In genomic region chr10:7325074-7325473, GRCm38 (mm10) we compare ENCODE assay signal across 24 mouse cellular contexts.
DNase-seq lines count a peak whose midpoint lies in the region; ATAC-seq and TF ChIP-seq lines count a peak whose summit lies in the region.
"Had no signal": no experiment of that assay in that cellular context is flagged by ENCODE, and none has a peak within 500 bp of the region (broad histone marks: within the 10 kb centered on the region; RNA-seq: fewer than 3 reads in every experiment).

No protein-coding gene starts in this region.

- WGBS in kidney, postnatal 0 days, result 30% methylated on average over 4 of the region's 4 CpGs
- 40% methylated on average over 4 of the region's 4 CpGs for WGBS in liver, postnatal 0 days (ENCODE audit: insufficient replicate concordance)
- 35% methylated on average over 4 of the region's 4 CpGs for WGBS in liver, embryonic 12.5 days (ENCODE audit: insufficient replicate concordance)

- H3K27ac ChIP-seq in kidney, postnatal 0 days, result no peak overlapping the region
- H3K27ac ChIP-seq in liver, postnatal 0 days (ENCODE audit: low read depth), result no peak overlapping the region
- H3K27ac ChIP-seq in liver, embryonic 12.5 days, result no peak overlapping the region
- H3K27ac ChIP-seq: embryonic facial prominence, embryonic 13.5 days; embryonic facial prominence, embryonic 15.5 days; forebrain, embryonic 10.5 days; forebrain, embryonic 12.5 days had no signal

- no peaks in the 10 kb centered on the region for H3K27me3 ChIP-seq in kidney, postnatal 0 days (ENCODE audit: insufficient read depth, low read length)
- no peaks in the 10 kb centered on the region for H3K27me3 ChIP-seq in liver, postnatal 0 days (ENCODE audit: insufficient read depth, low read length)
- H3K27me3 ChIP-seq in liver, embryonic 12.5 days (replicated peaks), result no peaks in the 10 kb centered on the region
- H3K27me3 ChIP-seq: embryonic facial prominence, embryonic 13.5 days; embryonic facial prominence, embryonic 15.5 days; forebrain, embryonic 12.5 days; Patski had no signal

- peak; percentile 60 for TF ChIP-seq EP300 in liver, postnatal 0 days (IDR thresholded peaks at IDR 0.05; ENCODE audit: low read depth)

- no peaks in the 10 kb centered on the region for H3K4me1 ChIP-seq in kidney, postnatal 0 days (replicated peaks; ENCODE audit: insufficient read depth, low read length)
- no peaks in the 10 kb centered on the region for H3K4me1 ChIP-seq in liver, postnatal 0 days (ENCODE audit: insufficient read depth)
- no peaks in the 10 kb centered on the region for H3K4me1 ChIP-seq in liver, embryonic 12.5 days
- H3K4me1 ChIP-seq: embryonic facial prominence, embryonic 13.5 days; forebrain, embryonic 10.5 days; forebrain, embryonic 12.5 days had no signal

- DNase-seq in kidney, postnatal 0 days (ENCODE audit: low spot score), result peak; percentile 45
- no peak for DNase-seq in kidney, postnatal 4 days
- DNase-seq in liver, postnatal 0 days, result no peak
- peak; percentile 45 for DNase-seq in NIH3T3 (ENCODE audit: low read depth)
- DNase-seq in adipocyte (ENCODE audit: low spot score), result peak; percentile 1
- no peak for DNase-seq in heart, postnatal 4 days
- DNase-seq: adrenal gland, adult 2 months; adrenal gland, postnatal 10 days; adrenal gland, postnatal 25 days; cerebellum, adult 11 months; cerebellum, adult 18-20 months; cerebellum, adult 8-10 months; cerebellum, postnatal 36 days; embryo, embryonic 11 days had no signal

- ATAC-seq in kidney, postnatal 0 days (replicated peaks; ENCODE audit: low FRiP score, low read depth), result no peak
- peak; percentile 62 for ATAC-seq in liver, postnatal 0 days
- ATAC-seq in liver, embryonic 12.5 days, result no peak
- ATAC-seq: activated CD4-positive, CD25-positive, alpha-beta regulatory T cell, adult 4 months; forebrain, embryonic 14.5 days; forebrain, embryonic 16.5 days; Patski had no signal

- no peak overlapping the region for H3K4me3 ChIP-seq in kidney, postnatal 0 days (replicated peaks; ENCODE audit: low read depth, low read length)
- H3K4me3 ChIP-seq in liver, postnatal 0 days (ENCODE audit: low read depth, low read length), result no peak overlapping the region
- H3K4me3 ChIP-seq in liver, embryonic 12.5 days, result no peak overlapping the region
- H3K4me3 ChIP-seq: embryonic facial prominence, embryonic 13.5 days; embryonic facial prominence, embryonic 15.5 days; erythroblast, embryonic 14.5 days; forebrain, embryonic 10.5 days; forebrain, embryonic 12.5 days had no signal

- no peaks in the 10 kb centered on the region for H3K9me3 ChIP-seq in kidney, postnatal 0 days (replicated peaks; ENCODE audit: low read length)
- no peaks in the 10 kb centered on the region for H3K9me3 ChIP-seq in liver, postnatal 0 days (ENCODE audit: low read length)
- H3K9me3 ChIP-seq in liver, embryonic 12.5 days (replicated peaks), result no peaks in the 10 kb centered on the region
- H3K9me3 ChIP-seq: embryonic facial prominence, embryonic 13.5 days; embryonic facial prominence, embryonic 15.5 days; forebrain, embryonic 10.5 days; forebrain, embryonic 12.5 days had no signal

- no peaks in the 10 kb centered on the region for H3K36me3 ChIP-seq in kidney, postnatal 0 days (ENCODE audit: insufficient read depth, low read length)
- H3K36me3 ChIP-seq in liver, postnatal 0 days (replicated peaks; ENCODE audit: insufficient read depth, low read length), result no peaks in the 10 kb centered on the region
- no peaks in the 10 kb centered on the region for H3K36me3 ChIP-seq in liver, embryonic 12.5 days
- H3K36me3 ChIP-seq: embryonic facial prominence, embryonic 13.5 days; embryonic facial prominence, embryonic 15.5 days; forebrain, embryonic 10.5 days; forebrain, embryonic 12.5 days had no signal

- no peak for TF ChIP-seq CTCF in kidney, postnatal 0 days (IDR thresholded peaks at IDR 0.05; ENCODE audit: low read depth)
- no peak for TF ChIP-seq CTCF in liver, postnatal 0 days (IDR thresholded peaks at IDR 0.05; ENCODE audit: low read depth)

- no peak overlapping the region for H3K9ac ChIP-seq in kidney, postnatal 0 days (ENCODE audit: low read depth, low read length)
- H3K9ac ChIP-seq in liver, postnatal 0 days (replicated peaks), result no peak overlapping the region
- no peak overlapping the region for H3K9ac ChIP-seq in liver, embryonic 12.5 days
- H3K9ac ChIP-seq: embryonic facial prominence, embryonic 13.5 days; embryonic facial prominence, embryonic 15.5 days; forebrain, embryonic 12.5 days had no signal

- no peak overlapping the region for H3K4me2 ChIP-seq in kidney, postnatal 0 days (ENCODE audit: low read length)
- H3K4me2 ChIP-seq in liver, postnatal 0 days (ENCODE audit: low read depth, low read length), result no peak overlapping the region
- H3K4me2 ChIP-seq in liver, embryonic 12.5 days, result no peak overlapping the region
- H3K4me2 ChIP-seq: embryonic facial prominence, embryonic 13.5 days; embryonic facial prominence, embryonic 15.5 days; forebrain, embryonic 12.5 days had no signal

Comparison
In these comparisons a context has a peak if more than half of its experiments do, and no peak if none do; other contexts are left out.
1. DNase-seq: peak in kidney, postnatal 0 days (single experiment), NIH3T3 (single experiment) and adipocyte (single experiment); none in kidney, postnatal 4 days (0 of 2), liver, postnatal 0 days (single experiment) and heart, postnatal 4 days (single experiment).